Mouse (Mus musculus) embryonic facial prominence, embryonic 10.5 days (tissue): ENCODE results near the gene Bhlha15. TPM values are rescaled to one million over a fixed set of nuclear protein-coding genes. Genes with fewer than 3 reads are reported as not detected.

Source experiments
- DNase-seq: peaks from one replicate; pipeline ENCODE4 v3.0.0-alpha.2; 2017; ENCODE audit warnings: low spot score
- H3K27ac ChIP-seq: fragments of 300-500 bp; sonication (generic); replicated peaks from 2 replicates; pipeline ENCODE4 v1.5.1; 2016; ENCODE audit warnings: mild to moderate bottlenecking
- H3K27me3 ChIP-seq: fragments of 300-500 bp; sonication (generic); replicated peaks from 2 replicates; pipeline ENCODE4 v1.6.1; 2016; ENCODE audit warnings: low read depth, mild to moderate bottlenecking; ENCODE audit not compliant: poor library complexity, severe bottlenecking
- H3K36me3 ChIP-seq: fragments of 300-500 bp; sonication (generic); replicated peaks from 2 replicates; pipeline ENCODE4 v1.6.1; 2016; ENCODE audit warnings: mild to moderate bottlenecking, moderate library complexity
- H3K4me1 ChIP-seq: fragments of 300-500 bp; sonication (generic); 2 replicates; pipeline ENCODE4 v1.6.1; 2016
- H3K4me3 ChIP-seq: fragments of 300-500 bp; sonication (generic); 2 replicates; pipeline ENCODE4 v1.5.1; 2016; ENCODE audit warnings: mild to moderate bottlenecking, moderate library complexity
- H3K9me3 ChIP-seq: fragments of 300-500 bp; sonication (generic); 2 replicates; pipeline ENCODE4 v1.6.1; 2016; ENCODE audit warnings: mild to moderate bottlenecking
- WGBS: fragments of 180-500 bp; shearing (Covaris S2); methylation state at CpG from one replicate; pipeline ENCODE4 v1.1.7; 2016; 5-methylcytosine and 5-hydroxymethylcytosine counted together
- polyA plus RNA-seq: library from polyadenylated mRNA; unstranded; fragments of >200 nt; fragmentation: Nextera tagmentation; extraction: Ambion mirVana; gene quantifications from 2 replicates; pipeline ENCODE4 v1.2.1, GENCODE M21; 2016

Gene Bhlha15
- polyA plus RNA-seq: 0.16 and 0.35 TPM in 2 replicates

GRCm38 (mm10) chr5:144189950-144190583 is at the start of gene Bhlha15:
TSS of gene Bhlha15 (plus strand) at chr5:144190286.
- H3K27ac ChIP-seq: no peak within 1 kb of the TSS; the same call in 1 of the 2 replicates
- peaks cover 27% of the 10 kb centered on the region for H3K36me3 ChIP-seq
- H3K27me3 ChIP-seq: no peaks in the 10 kb centered on the region
- DNase-seq: peak; percentile 61
- H3K9me3 ChIP-seq: no peaks in the 10 kb centered on the region
- peaks cover 26% of the 10 kb centered on the region for H3K4me1 ChIP-seq
- 5% methylated on average over 26 of the region's 26 CpGs for WGBS
- peak within 1 kb of the TSS; percentile 51 for H3K4me3 ChIP-seq

GRCm38 (mm10) chr5:144143531-144143930 is 46.6 kb upstream of the Bhlha15 start:
- DNase-seq: no peak
- no peaks in the 10 kb centered on the region for H3K27me3 ChIP-seq
- no peak overlapping the region for H3K4me3 ChIP-seq
- no peaks in the 10 kb centered on the region for H3K4me1 ChIP-seq
- no peak overlapping the region for H3K27ac ChIP-seq
- 89% methylated on average over 5 of the region's 5 CpGs for WGBS
- H3K36me3 ChIP-seq: peaks cover 67% of the 10 kb centered on the region
- no peaks in the 10 kb centered on the region for H3K9me3 ChIP-seq

- H3K36me3 ChIP-seq: peaks cover 67% of the 10 kb centered on the region
- no peak overlapping the region for H3K27ac ChIP-seq
- H3K9me3 ChIP-seq: no peaks in the 10 kb centered on the region
- no peaks in the 10 kb centered on the region for H3K27me3 ChIP-seq
- H3K4me3 ChIP-seq: no peak overlapping the region
- no peaks in the 10 kb centered on the region for H3K4me1 ChIP-seq
- DNase-seq: no peak
Observed at GRCm38 (mm10) chr5:144146898-144147297, 43.2 kb upstream of the Bhlha15 start.

GRCm38 (mm10) chr5:144149530-144149929 is 40.6 kb upstream of the Bhlha15 start:
- Histone ChIP-seq H3K4me3 (no peak overlapping the region), H3K27me3 (no peaks in the 10 kb centered on the region), H3K27ac (no peak overlapping the region), H3K4me1 (no peaks in the 10 kb centered on the region), H3K36me3 (peaks cover 60% of the 10 kb centered on the region), H3K9me3 (no peaks in the 10 kb centered on the region)
- DNase-seq: no peak
- WGBS: 93% methylated on average over 4 of the region's 4 CpGs

- Histone ChIP-seq H3K9me3 (no peaks in the 10 kb centered on the region), H3K4me3 (no peak overlapping the region), H3K27me3 (no peaks in the 10 kb centered on the region), H3K36me3 (peaks cover 46% of the 10 kb centered on the region), H3K4me1 (no peaks in the 10 kb centered on the region), H3K27ac (no peak overlapping the region)
- no peak for DNase-seq
- WGBS: 91% methylated on average over 4 of the region's 4 CpGs
Observed at GRCm38 (mm10) chr5:144151270-144151669, 38.8 kb upstream of the Bhlha15 start.

GRCm38 (mm10) chr5:144154528-144154927 is 35.6 kb upstream of the Bhlha15 start:
- no peak overlapping the region for H3K27ac ChIP-seq
- H3K4me1 ChIP-seq: no peaks in the 10 kb centered on the region
- H3K27me3 ChIP-seq: no peaks in the 10 kb centered on the region
- 44% methylated on average over 7 of the region's 7 CpGs for WGBS
- DNase-seq: peak; percentile 57
- peaks cover 56% of the 10 kb centered on the region for H3K36me3 ChIP-seq
- H3K9me3 ChIP-seq: no peaks in the 10 kb centered on the region
- H3K4me3 ChIP-seq: no peak overlapping the region

GRCm38 (mm10) chr5:144158604-144159003 is 31.5 kb upstream of the Bhlha15 start:
- no peak overlapping the region for H3K4me3 ChIP-seq
- WGBS: 55% methylated on average over 4 of the region's 4 CpGs
- peaks cover 6% of the 10 kb centered on the region; the same call in 1 of the 2 replicates for H3K4me1 ChIP-seq
- H3K27ac ChIP-seq: no peak overlapping the region
- no peak for DNase-seq
- H3K9me3 ChIP-seq: no peaks in the 10 kb centered on the region
- no peaks in the 10 kb centered on the region for H3K27me3 ChIP-seq
- peaks cover 64% of the 10 kb centered on the region for H3K36me3 ChIP-seq

GRCm38 (mm10) chr5:144159137-144159536 is 30.9 kb upstream of the Bhlha15 start:
- WGBS: 93% methylated on average over 8 of the region's 8 CpGs
- Histone ChIP-seq H3K9me3 (no peaks in the 10 kb centered on the region), H3K36me3 (peaks cover 69% of the 10 kb centered on the region), H3K4me3 (no peak overlapping the region), H3K27me3 (no peaks in the 10 kb centered on the region), H3K27ac (no peak overlapping the region), H3K4me1 (peaks cover 6% of the 10 kb centered on the region; the same call in 1 of the 2 replicates)
- DNase-seq: no peak

GRCm38 (mm10) chr5:144162080-144162812 is 27.8 kb upstream of the Bhlha15 start:
- Histone ChIP-seq H3K27me3 (no peaks in the 10 kb centered on the region), H3K4me3 (no peak overlapping the region), H3K4me1 (peaks cover 6% of the 10 kb centered on the region; the same call in 1 of the 2 replicates), H3K27ac (no peak overlapping the region), H3K9me3 (no peaks in the 10 kb centered on the region), H3K36me3 (peaks cover 93% of the 10 kb centered on the region)
- 86% methylated on average over 5 of the region's 5 CpGs for WGBS
- DNase-seq: no peak

- no peak overlapping the region for H3K27ac ChIP-seq
- no peak overlapping the region for H3K4me3 ChIP-seq
- H3K9me3 ChIP-seq: no peaks in the 10 kb centered on the region
- DNase-seq: no peak
- no peaks in the 10 kb centered on the region for H3K27me3 ChIP-seq
- H3K4me1 ChIP-seq: peaks cover 6% of the 10 kb centered on the region; the same call in 1 of the 2 replicates
- 84% methylated on average over 10 of the region's 10 CpGs for WGBS
- H3K36me3 ChIP-seq: peaks cover 90% of the 10 kb centered on the region
Observed at GRCm38 (mm10) chr5:144162813-144163517, 27.1 kb upstream of the Bhlha15 start.

- 86% methylated on average over 3 of the region's 3 CpGs for WGBS
- H3K9me3 ChIP-seq: no peaks in the 10 kb centered on the region
- no peaks in the 10 kb centered on the region for H3K27me3 ChIP-seq
- H3K4me1 ChIP-seq: peaks cover 6% of the 10 kb centered on the region; the same call in 1 of the 2 replicates
- no peak overlapping the region for H3K27ac ChIP-seq
- no peak overlapping the region for H3K4me3 ChIP-seq
- DNase-seq: no peak
- H3K36me3 ChIP-seq: peaks cover 84% of the 10 kb centered on the region
Observed at GRCm38 (mm10) chr5:144165756-144166155, 24.3 kb upstream of the Bhlha15 start.

GRCm38 (mm10) chr5:144169275-144169975 is 20.7 kb upstream of the Bhlha15 start:
- DNase-seq: no peak
- H3K9me3 ChIP-seq: no peaks in the 10 kb centered on the region
- peaks cover 86% of the 10 kb centered on the region for H3K36me3 ChIP-seq
- H3K4me1 ChIP-seq: no peaks in the 10 kb centered on the region
- no peak overlapping the region for H3K27ac ChIP-seq
- 91% methylated on average over 8 of the region's 8 CpGs for WGBS
- H3K27me3 ChIP-seq: no peaks in the 10 kb centered on the region
- no peak overlapping the region for H3K4me3 ChIP-seq
